Mouse (Mus musculus) heart, adult 2 months (tissue): ENCODE measurements around the gene Itga9. TPM values are rescaled to one million over a fixed set of nuclear protein-coding genes. Genes with fewer than 3 reads are reported as not detected.

Source experiments
- DNase-seq, 2 experiments: peaks; one replicate each; pipeline ENCODE4 v3.0.0; 2021
- H3K27ac ChIP-seq: fragments of 200-600 bp; 2 replicates; pipeline ENCODE4 v1.8.1; 2022
- H3K27me3 ChIP-seq: fragments of 200-500 bp; 2 replicates; pipeline ENCODE4 v1.6.1; 2012; ENCODE audit warnings: mild to moderate bottlenecking, low read length, inconsistent platforms, mixed read lengths; ENCODE audit not compliant: control insufficient read depth, insufficient read depth
- H3K36me3 ChIP-seq: fragments of 200-500 bp; 2 replicates; pipeline ENCODE4 v1.6.1; 2012; ENCODE audit warnings: low read length, inconsistent platforms; ENCODE audit not compliant: control insufficient read depth, insufficient read depth
- H3K4me1 ChIP-seq: fragments of 200-500 bp; 2 replicates; pipeline ENCODE4 v1.6.1; 2011; ENCODE audit warnings: low read length; ENCODE audit not compliant: control insufficient read depth, insufficient read depth
- H3K4me3 ChIP-seq: fragments of 200-600 bp; 2 replicates; pipeline ENCODE4 v1.8.1; 2022
- H3K79me2 ChIP-seq: fragments of 200-500 bp; replicated peaks from 2 replicates; pipeline ENCODE4 v1.6.1; 2012; ENCODE audit warnings: mild to moderate bottlenecking, inconsistent platforms, low read length, moderate library complexity, mixed read lengths; ENCODE audit not compliant: control insufficient read depth, insufficient read depth
- H3K9ac ChIP-seq: fragments of 200-500 bp; 2 replicates; pipeline ENCODE4 v1.6.1; 2012; ENCODE audit warnings: low read depth, mild to moderate bottlenecking, control low read depth, inconsistent platforms, low read length, mixed read lengths
- CTCF ChIP-seq: fragments of 200-600 bp; IDR thresholded peaks from 2 replicates; pipeline ENCODE4 v1.8.1; 2022; ENCODE audit warnings: antibody characterized with exemption, mild to moderate bottlenecking, moderate library complexity
- EP300 ChIP-seq: fragments of 200-500 bp; IDR thresholded peaks from 2 replicates; pipeline ENCODE4 v1.6.1; 2011; ENCODE audit warnings: low read depth, low read length, control low read depth; ENCODE audit not compliant: insufficient read depth
- POLR2A ChIP-seq: fragments of 200-500 bp; IDR thresholded peaks from 2 replicates; pipeline ENCODE4 v1.6.1; 2011; ENCODE audit warnings: mild to moderate bottlenecking, low read depth, low read length, control low read depth; ENCODE audit not compliant: insufficient read depth
- WGBS: fragments of 180-500 bp; shearing (Covaris S2); methylation state at CpG from one replicate; pipeline ENCODE4 v1.1.7; 2018; 5-methylcytosine and 5-hydroxymethylcytosine counted together
- intact Hi-C: fragments of 180-260 bp; cut with DNase I; formaldehyde crosslinking; loops from one replicate; pipeline ENCODE4 v1.15.1; 2025
- polyA plus RNA-seq: library from polyadenylated mRNA; depleted of rRNA; stranded (reverse); fragments of >200 nt; gene quantifications from 2 replicates; pipeline ENCODE4 v1.2.3, GENCODE M21; 2012
- total RNA-seq, 2 experiments: library from RNA; stranded (reverse); gene quantifications; 2 replicates each; pipeline ENCODE4 v1.2.3; 2021

The Itga9 gene
- total and polyA plus RNA-seq, 3 experiments: 34.8 to 41.9 (median 35.3) TPM

DNA sequence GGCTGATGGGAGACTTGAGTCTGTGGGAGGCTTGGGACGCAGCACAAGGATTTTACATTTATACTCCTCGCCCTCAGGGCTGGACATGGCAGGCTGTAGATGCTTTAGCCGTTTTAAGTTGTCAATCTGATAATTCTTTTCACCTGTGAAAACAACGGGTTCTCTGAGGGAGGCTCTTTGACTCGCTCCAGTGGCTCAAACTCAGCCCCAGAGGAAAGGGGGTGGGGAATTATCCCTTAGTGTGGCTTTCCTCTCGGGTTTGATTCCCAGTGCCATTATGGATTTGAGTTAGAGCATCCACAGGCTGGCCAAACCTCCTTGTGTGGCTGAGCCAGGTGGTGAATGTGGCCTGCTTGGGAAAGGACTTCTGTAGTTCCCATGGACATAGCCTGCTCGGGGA lies 17.7 kb downstream of the Itga9 start:
- no peak for TF ChIP-seq CTCF
- TF ChIP-seq POLR2A: no peak
- TF ChIP-seq EP300: no peak
- no peaks in the 10 kb centered on the region for H3K36me3 ChIP-seq
- 81% methylated on average over 7 of the region's 7 CpGs for WGBS
- H3K27me3 ChIP-seq: no peaks in the 10 kb centered on the region
- no peak overlapping the region for H3K4me3 ChIP-seq
- no peak overlapping the region for H3K9ac ChIP-seq
- H3K79me2 ChIP-seq: no peaks in the 10 kb centered on the region
- no peak overlapping the region for H3K27ac ChIP-seq
- H3K4me1 ChIP-seq: peaks cover 2% of the 10 kb centered on the region
- intact Hi-C loops: no loop called here
- DNase-seq: no peak

DNA sequence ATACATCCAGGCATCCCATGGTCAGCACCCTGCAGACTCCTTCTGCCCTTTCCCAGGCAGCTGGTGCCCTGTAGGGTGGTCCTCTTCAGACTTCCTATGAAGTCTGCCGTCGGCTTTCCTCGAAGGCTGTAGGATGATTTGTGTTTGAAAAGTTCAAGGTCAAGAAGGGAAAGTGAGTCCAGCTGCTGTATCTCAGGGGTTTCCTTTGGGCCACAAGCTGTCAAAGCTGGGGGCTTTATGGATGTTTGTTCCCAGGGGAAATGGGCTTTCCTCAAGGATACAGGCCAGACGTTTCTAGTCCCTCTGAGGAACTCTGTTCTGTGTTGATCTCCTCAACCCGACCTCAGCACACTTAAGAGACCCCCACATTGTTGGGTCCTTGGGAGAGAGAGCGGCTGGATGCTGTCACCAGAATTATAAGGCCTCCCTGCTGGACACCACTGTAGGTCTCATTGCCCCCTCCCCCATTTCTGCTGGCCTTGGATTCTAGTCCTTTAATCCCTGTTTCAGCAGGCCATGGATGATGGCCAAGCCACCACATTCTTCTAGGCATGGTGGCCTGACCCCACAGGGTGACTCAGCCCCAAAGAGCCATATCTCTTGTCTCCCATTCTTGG lies 23.4 kb downstream of the Itga9 start:
- peaks cover 2% of the 10 kb centered on the region; the same call in 1 of the 2 replicates for H3K36me3 ChIP-seq
- 49% methylated on average over 6 of the region's 6 CpGs for WGBS

GRCm38 (mm10) chr9:118631775-118632757 lies 25.6 kb downstream of the Itga9 start:
- WGBS: 62% methylated on average over 6 of the region's 6 CpGs
- TF ChIP-seq EP300: no peak
- no peak for TF ChIP-seq POLR2A
- TF ChIP-seq CTCF: no peak
- Histone ChIP-seq H3K4me1 (peaks cover 8% of the 10 kb centered on the region), H3K79me2 (no peaks in the 10 kb centered on the region), H3K27me3 (no peaks in the 10 kb centered on the region), H3K36me3 (peaks cover 2% of the 10 kb centered on the region; the same call in 1 of the 2 replicates), H3K27ac (peak overlapping the region; percentile 26), H3K4me3 (no peak overlapping the region), H3K9ac (no peak overlapping the region)
- DNase-seq: peak; percentile 23 to 33
- intact Hi-C loops: no loop called here

More for the DNA sequence above, 23.4 kb downstream of the Itga9 start:
- no peak overlapping the region for H3K27ac ChIP-seq
- no peaks in the 10 kb centered on the region for H3K27me3 ChIP-seq
- peaks cover 8% of the 10 kb centered on the region for H3K4me1 ChIP-seq
- H3K4me3 ChIP-seq: no peak overlapping the region
- TF ChIP-seq CTCF (no peak), EP300 (no peak), POLR2A (no peak)
- intact Hi-C loops: no loop called here
- no peak overlapping the region for H3K9ac ChIP-seq
- no peak for DNase-seq
- no peaks in the 10 kb centered on the region for H3K79me2 ChIP-seq

DNA sequence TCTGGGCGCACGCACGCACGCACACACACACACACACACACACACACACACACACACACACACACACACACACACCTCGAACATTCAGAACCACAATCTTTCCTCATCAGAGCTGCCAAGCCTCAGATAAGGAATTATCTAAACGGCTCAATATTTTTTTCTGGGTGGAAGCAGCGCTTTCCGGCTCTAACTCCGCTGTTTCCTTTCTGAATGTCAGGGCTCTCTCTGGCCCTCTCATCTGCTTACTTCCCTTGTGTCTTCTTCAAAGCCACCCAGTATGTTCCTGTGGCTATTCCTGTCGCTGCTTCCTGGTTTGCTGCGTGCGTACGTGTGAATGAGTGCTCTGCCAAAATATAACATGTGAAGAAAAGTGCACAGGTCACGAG lies 26.3 kb downstream of the Itga9 start:
- H3K27ac ChIP-seq: peak overlapping the region; percentile 10
- H3K36me3 ChIP-seq: peaks cover 2% of the 10 kb centered on the region; the same call in 1 of the 2 replicates
- H3K79me2 ChIP-seq: no peaks in the 10 kb centered on the region
- peaks cover 8% of the 10 kb centered on the region for H3K4me1 ChIP-seq
- H3K4me3 ChIP-seq: no peak overlapping the region
- intact Hi-C loops: no loop called here
- peak in 1 of 2 experiments; percentile 28 for DNase-seq
- H3K27me3 ChIP-seq: no peaks in the 10 kb centered on the region
- WGBS: 35% methylated on average over 14 of the region's 14 CpGs
- no peak overlapping the region for H3K9ac ChIP-seq
- TF ChIP-seq POLR2A: no peak
- 0 out of 2 replicates have a peak, but pooled peaks have one; percentile 32 for TF ChIP-seq EP300
- no peak for TF ChIP-seq CTCF

- Histone ChIP-seq H3K9ac (no peak overlapping the region), H3K4me1 (no peaks in the 10 kb centered on the region), H3K27me3 (no peaks in the 10 kb centered on the region), H3K27ac (no peak overlapping the region), H3K36me3 (no peaks in the 10 kb centered on the region), H3K79me2 (no peaks in the 10 kb centered on the region), H3K4me3 (no peak overlapping the region)
- no peak for DNase-seq
- TF ChIP-seq CTCF: no peak
- no peak for TF ChIP-seq EP300
- TF ChIP-seq POLR2A: no peak
- 68% methylated on average over 5 of the region's 5 CpGs for WGBS
- intact Hi-C loops: no loop called here
These were observed 32.2 kb downstream of the Itga9 start for GRCm38 (mm10) chr9:118638642-118639210.
